Mouse (Mus musculus) midbrain, embryonic 11.5 days (tissue): Measurements from ENCODE around the gene Prelp. TPM values are rescaled to one million over a fixed set of nuclear protein-coding genes. Genes with fewer than 3 reads are reported as not detected.
A peak's percentile ranks its signal among the peaks of the same experiment; 100 is the strongest.

Experiments used
- ATAC-seq: fragments of 200-750 bp; cut with Nextera tagmentation; 2 replicates; pipeline ENCODE4 v1.8.0; 2017; ENCODE audit warnings: moderate TSS enrichment, moderate library complexity; ENCODE audit not compliant: low FRiP score
- DNase-seq: peaks from one replicate; pipeline ENCODE4 v3.0.0; 2015; ENCODE audit warnings: low spot score; ENCODE audit errors: missing footprints
- H3K27ac ChIP-seq: fragments of 300-500 bp; sonication (generic); 2 replicates; pipeline ENCODE4 v1.5.1; 2014; ENCODE audit warnings: low read depth, low read length
- H3K27me3 ChIP-seq: fragments of 300-500 bp; sonication (generic); 2 replicates; pipeline ENCODE4 v1.6.1; 2014; ENCODE audit warnings: mild to moderate bottlenecking, low read length, moderate library complexity, mixed read lengths; ENCODE audit not compliant: control insufficient read depth, insufficient read depth
- H3K36me3 ChIP-seq: fragments of 300-500 bp; sonication (generic); 2 replicates; pipeline ENCODE4 v1.6.1; 2014; ENCODE audit warnings: mild to moderate bottlenecking, low read length, moderate library complexity, mixed read lengths; ENCODE audit not compliant: control insufficient read depth, insufficient read depth
- H3K4me1 ChIP-seq: fragments of 300-500 bp; sonication (generic); 2 replicates; pipeline ENCODE4 v1.6.1; 2014; ENCODE audit warnings: low read length; ENCODE audit not compliant: control insufficient read depth, insufficient read depth
- H3K4me2 ChIP-seq: fragments of 300-500 bp; sonication (generic); 2 replicates; pipeline ENCODE4 v1.6.1; 2014; ENCODE audit warnings: mild to moderate bottlenecking, moderate library complexity
- H3K4me3 ChIP-seq: fragments of 300-500 bp; sonication (generic); 2 replicates; pipeline ENCODE4 v1.5.1; 2014; ENCODE audit warnings: low read depth, low read length
- H3K9ac ChIP-seq: fragments of 300-500 bp; sonication (generic); 2 replicates; pipeline ENCODE4 v1.6.1; 2014; ENCODE audit warnings: low read length
- H3K9me3 ChIP-seq: fragments of 300-500 bp; sonication (generic); 2 replicates; pipeline ENCODE4 v1.6.1; 2016; ENCODE audit warnings: low read length; ENCODE audit not compliant: control insufficient read depth
- WGBS: fragments of 180-500 bp; shearing (Covaris S2); extraction: QIAGEN DNeasy Blood & Tissue Kit; methylation state at CpG from one replicate; pipeline ENCODE4 v1.1.7; 2014; 5-methylcytosine and 5-hydroxymethylcytosine counted together
- polyA plus RNA-seq: library from polyadenylated mRNA; unstranded; fragments of >200 nt; fragmentation: Nextera tagmentation; extraction: Ambion mirVana; gene quantifications from 2 replicates; pipeline ENCODE4 v1.2.1, GENCODE M21; 2014

Gene Prelp
- polyA plus RNA-seq, 1 experiment from 2014 or later, result 1.7 TPM

DNA sequence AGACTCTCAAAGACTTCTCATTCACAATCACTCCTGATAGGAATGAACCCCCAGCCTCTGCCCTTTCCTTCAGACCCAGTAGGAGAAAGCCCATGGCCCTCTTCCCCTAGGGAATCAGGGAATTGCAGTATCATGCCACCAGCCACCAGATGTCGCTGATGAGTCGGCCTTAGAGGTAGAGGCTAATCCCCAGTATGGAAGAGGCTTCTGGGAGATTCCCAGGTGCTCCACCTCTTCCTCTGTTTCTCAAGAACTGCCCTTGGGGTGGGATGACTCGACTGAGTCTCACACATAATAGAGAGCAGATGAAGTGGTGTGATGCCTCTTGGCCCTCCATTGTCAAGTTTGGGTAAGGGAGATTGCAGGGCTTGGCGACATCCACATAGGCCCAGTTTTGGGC is 9.8 kb downstream of the Prelp start:
- Histone ChIP-seq H3K9me3 (no peaks in the 10 kb centered on the region), H3K9ac (no peak overlapping the region), H3K4me2 (no peak overlapping the region), H3K36me3 (no peaks in the 10 kb centered on the region), H3K4me3 (no peak overlapping the region), H3K27ac (no peak overlapping the region), H3K4me1 (peaks cover 18% of the 10 kb centered on the region), H3K27me3 (no peaks in the 10 kb centered on the region)
- DNase-seq (peak; percentile 96), ATAC-seq (0 out of 2 replicates have a peak, but pooled peaks have one; percentile 31)
- WGBS, result 22% methylated on average over 4 of the region's 4 CpGs

DNA sequence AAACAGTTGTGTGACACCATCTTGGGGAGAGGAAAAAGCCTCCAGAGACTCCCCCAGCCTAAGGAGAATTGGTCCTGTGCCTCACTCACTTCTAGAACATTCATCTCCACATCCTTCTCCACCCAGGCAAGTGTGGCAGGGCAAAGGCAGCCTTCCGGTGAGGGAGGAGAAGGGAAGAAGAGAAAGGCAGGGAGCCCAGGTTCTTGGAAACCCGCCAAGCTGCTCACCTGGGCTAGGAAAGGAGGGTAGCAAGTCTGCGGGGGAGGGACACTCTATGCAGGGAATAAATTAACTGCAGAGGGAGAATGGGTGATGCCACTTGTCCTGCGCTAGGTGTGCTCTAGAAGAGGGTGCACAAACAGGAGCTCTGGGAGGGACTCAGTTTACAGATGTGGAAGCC is 10.2 kb downstream of the Prelp start:
- DNase-seq (peak; percentile 51), ATAC-seq (no peak)
- H3K4me1 ChIP-seq, result peaks cover 18% of the 10 kb centered on the region
- no peaks in the 10 kb centered on the region for H3K36me3 ChIP-seq
- no peak overlapping the region for H3K27ac ChIP-seq
- H3K9ac ChIP-seq, result no peak overlapping the region
- no peak overlapping the region for H3K4me2 ChIP-seq
- H3K9me3 ChIP-seq, result no peaks in the 10 kb centered on the region
- no peaks in the 10 kb centered on the region for H3K27me3 ChIP-seq
- 75% methylated on average over 4 of the region's 4 CpGs for WGBS
- no peak overlapping the region for H3K4me3 ChIP-seq

GRCm38 (mm10) chr1:133910108-133910507 is 11.1 kb downstream of the Prelp start:
- Histone ChIP-seq H3K27me3 (no peaks in the 10 kb centered on the region), H3K4me2 (no peak overlapping the region), H3K4me3 (no peak overlapping the region), H3K9me3 (no peaks in the 10 kb centered on the region), H3K9ac (no peak overlapping the region), H3K27ac (no peak overlapping the region), H3K36me3 (no peaks in the 10 kb centered on the region), H3K4me1 (peaks cover 18% of the 10 kb centered on the region)
- ATAC-seq (no peak), DNase-seq (peak; percentile 83)
- WGBS, result 86% methylated on average over 7 of the region's 7 CpGs

GRCm38 (mm10) chr1:133908659-133909575 is 12.3 kb downstream of the Prelp start:
- H3K4me3 ChIP-seq, result peak overlapping the region; percentile 38
- WGBS, result 20% methylated on average over 27 of the region's 27 CpGs

GRCm38 (mm10) chr1:133907949-133908658 is 13.1 kb downstream of the Prelp start, which contains the start of gene Optc:
Optc (minus strand) TSS chr1:133907999.
- WGBS, result 5% methylated on average over 30 of the region's 30 CpGs
- peak within 1 kb of the TSS; percentile 38 for H3K4me3 ChIP-seq
- DNase-seq, result peak; percentile 91
- H3K4me1 ChIP-seq, result peaks cover 18% of the 10 kb centered on the region
- no peaks in the 10 kb centered on the region for H3K9me3 ChIP-seq
- peak; percentile 78 for ATAC-seq
- H3K27ac ChIP-seq, result peak within 1 kb of the TSS; percentile 45
- H3K4me2 ChIP-seq, result peak within 1 kb of the TSS; percentile 56
- H3K27me3 ChIP-seq, result no peaks in the 10 kb centered on the region
- H3K36me3 ChIP-seq, result no peaks in the 10 kb centered on the region
- peak within 1 kb of the TSS; percentile 66 for H3K9ac ChIP-seq

More at GRCm38 (mm10) chr1:133908659-133909575, 12.3 kb downstream of the Prelp start:
- Histone ChIP-seq H3K27me3 (no peaks in the 10 kb centered on the region), H3K9ac (peak overlapping the region; percentile 66), H3K27ac (peak overlapping the region; percentile 20), H3K36me3 (no peaks in the 10 kb centered on the region), H3K4me2 (peak overlapping the region; percentile 56), H3K4me1 (peaks cover 18% of the 10 kb centered on the region), H3K9me3 (no peaks in the 10 kb centered on the region)
- DNase-seq (peak; percentile 94), ATAC-seq (no peak)

GRCm38 (mm10) chr1:133906420-133906819 is 14.8 kb downstream of the Prelp start:
- Histone ChIP-seq H3K9ac (no peak overlapping the region), H3K4me3 (no peak overlapping the region)

DNA sequence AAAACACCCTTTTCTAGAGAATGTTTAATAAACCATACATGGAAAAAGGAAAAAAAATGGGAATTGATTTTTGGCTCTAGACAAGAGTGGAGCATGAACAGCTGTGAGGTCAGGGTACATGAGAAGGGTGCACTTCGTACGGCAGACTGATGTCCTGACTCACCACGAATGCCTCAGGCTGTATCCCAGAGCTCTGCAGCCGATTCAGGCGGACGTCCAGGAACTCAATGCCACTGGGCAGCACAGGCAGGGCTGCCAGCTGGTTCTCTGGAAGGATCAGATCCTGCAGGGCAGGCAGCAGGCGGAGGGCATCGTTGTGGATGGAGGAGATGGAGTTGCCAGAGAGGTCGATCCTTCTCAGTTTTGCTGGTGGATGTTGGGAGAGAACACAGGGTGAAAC is 20.4 kb downstream of the Prelp start:
- H3K4me2 ChIP-seq, result no peak overlapping the region
- H3K9ac ChIP-seq, result no peak overlapping the region
- no peaks in the 10 kb centered on the region for H3K4me1 ChIP-seq
- no peak overlapping the region for H3K27ac ChIP-seq
- no peaks in the 10 kb centered on the region for H3K27me3 ChIP-seq
- no peak overlapping the region for H3K4me3 ChIP-seq
- H3K36me3 ChIP-seq, result no peaks in the 10 kb centered on the region
- 89% methylated on average over 9 of the region's 9 CpGs for WGBS
- ATAC-seq, result no peak
- no peaks in the 10 kb centered on the region for H3K9me3 ChIP-seq
- DNase-seq, result no peak

More at GRCm38 (mm10) chr1:133906420-133906819, 14.8 kb downstream of the Prelp start:
- Histone ChIP-seq H3K36me3 (no peaks in the 10 kb centered on the region), H3K27me3 (no peaks in the 10 kb centered on the region), H3K4me2 (no peak overlapping the region), H3K9me3 (no peaks in the 10 kb centered on the region), H3K27ac (no peak overlapping the region), H3K4me1 (peaks cover 18% of the 10 kb centered on the region)
- ATAC-seq, result no peak
- DNase-seq, result peak; percentile 87
- WGBS, result 42% methylated on average over 12 of the region's 12 CpGs

DNA sequence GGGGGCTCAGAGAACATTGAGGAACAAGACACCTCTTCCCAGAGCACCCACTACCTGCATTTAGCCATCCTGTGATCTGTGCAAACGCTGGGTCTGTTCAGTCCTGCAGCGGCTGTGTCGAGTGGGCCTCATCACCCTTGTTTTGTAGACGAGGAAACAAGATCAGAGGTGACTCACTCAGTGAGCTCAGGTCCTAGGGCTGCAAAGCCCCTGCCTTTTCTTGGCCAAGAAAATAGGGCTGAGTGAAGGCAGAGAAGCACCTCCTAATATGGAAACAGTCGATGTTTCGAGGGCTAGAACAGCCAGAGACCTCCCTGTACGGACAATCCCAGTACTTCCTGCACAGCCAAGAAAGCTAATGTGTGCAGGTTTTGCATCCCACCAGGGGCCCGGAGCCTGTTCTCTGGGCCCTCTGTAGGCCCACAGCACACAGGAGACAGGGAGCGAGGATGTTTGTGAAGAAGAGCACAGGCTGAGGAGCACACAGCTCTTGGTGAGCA is 22.1 kb downstream of the Prelp start:
- Histone ChIP-seq H3K36me3 (no peaks in the 10 kb centered on the region), H3K27me3 (no peaks in the 10 kb centered on the region), H3K27ac (no peak overlapping the region), H3K4me1 (no peaks in the 10 kb centered on the region), H3K9ac (no peak overlapping the region), H3K4me3 (no peak overlapping the region), H3K4me2 (no peak overlapping the region), H3K9me3 (no peaks in the 10 kb centered on the region)
- ATAC-seq (no peak), DNase-seq (no peak)
- WGBS, result 81% methylated on average over 9 of the region's 9 CpGs
